ENCODE assay signal across 12 mouse cellular contexts in genomic region chr4:80589438-80589837, GRCm38 (mm10).
"Had no signal": no experiment of that assay in that cellular context is flagged by ENCODE, and none has a peak within 500 bp of the region (broad histone marks: within the 10 kb centered on the region; RNA-seq: fewer than 3 reads in every experiment).

No protein-coding gene starts in this region.

- DNase-seq: retina, postnatal 1 day; right cerebral cortex, adult 18-20 months; right cerebral cortex, postnatal 14 days; right cerebral cortex, postnatal 25 days; right cerebral cortex, postnatal 4 days; spleen, adult 18-20 months; thymus, adult 18-20 months; thymus, adult 2 months; thymus, postnatal 14 days; thymus, postnatal 25 days; thymus, postnatal 36 days; thymus, postnatal 4 days had no signal
